Mouse (Mus musculus) hematopoietic stem cell, adult 5-6 weeks (primary cell): Measurements from ENCODE around the gene Vstm2l. TPM values are rescaled to one million over a fixed set of nuclear protein-coding genes. Genes with fewer than 3 reads are reported as not detected.

Experiments used
- ATAC-seq, 2 experiments: fragments of 125-278 bp in 1 of 2; replicated peaks in 1 of 2; 2 replicates each; pipeline ENCODE4 v1.8.0; 2016 to 2017; ENCODE audit warnings: inconsistent platforms in 2 of 2, mild to moderate bottlenecking in 2 of 2, moderate number of reproducible peaks in 2 of 2, low read depth in 1 of 2, moderate TSS enrichment in 1 of 2; ENCODE audit not compliant: low FRiP score in 2 of 2, poor library complexity in 2 of 2, severe bottlenecking in 2 of 2, insufficient read depth in 1 of 2, low TSS enrichment in 1 of 2
- total RNA-seq: library from RNA; stranded (forward); fragments of 172-1452, 232-1000 nt; gene quantifications from 2 replicates; pipeline ENCODE4 v1.2.3, GENCODE M21; 2017

The Vstm2l gene
- total RNA-seq, 1 experiment from 2014 or later = not detected

DNA sequence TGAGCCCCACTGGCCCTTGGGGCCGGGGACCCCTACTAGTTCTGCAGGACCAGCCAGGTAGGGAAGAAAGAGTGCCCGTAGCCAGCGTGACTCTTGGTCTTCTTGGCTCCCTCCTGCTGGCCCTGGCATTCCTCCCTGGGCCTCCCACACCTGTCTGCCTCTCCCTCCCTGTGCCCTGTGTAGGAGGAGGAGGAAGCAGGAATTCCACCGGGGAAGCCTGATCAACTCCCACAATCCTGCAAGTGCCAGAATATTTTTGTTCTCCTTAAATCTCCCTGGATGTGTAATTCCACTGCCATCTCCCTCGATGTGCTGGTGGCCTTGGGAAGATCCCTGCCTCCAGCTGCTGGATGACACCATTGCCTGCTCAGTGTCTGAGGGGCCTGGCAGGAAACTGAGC, 10.1 kb downstream of the Vstm2l start:
- no peak for ATAC-seq

DNA sequence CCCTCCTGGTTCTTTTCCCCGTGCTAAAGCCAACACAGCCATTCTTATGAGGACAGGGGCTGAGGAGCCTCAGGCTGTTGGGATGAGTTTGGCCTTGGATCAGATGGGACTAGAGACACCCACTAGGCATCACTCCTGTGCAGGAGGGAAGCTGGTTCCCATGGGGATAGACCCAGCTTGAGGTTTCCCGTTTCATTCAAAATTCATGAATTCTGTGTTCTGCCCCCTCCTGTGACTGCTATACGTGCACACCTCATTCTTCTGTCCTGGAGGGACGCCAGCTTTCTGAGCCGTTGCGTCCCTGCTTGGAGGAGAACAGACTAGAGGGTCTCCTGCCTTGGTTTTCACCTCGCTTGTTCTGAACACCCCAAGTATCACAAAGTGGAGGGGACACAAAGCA, 12.0 kb downstream of the Vstm2l start:
- 0 out of 4 replicates have a peak, but pooled peaks of 1 of the 2 experiments have one; percentile 4 for ATAC-seq

DNA sequence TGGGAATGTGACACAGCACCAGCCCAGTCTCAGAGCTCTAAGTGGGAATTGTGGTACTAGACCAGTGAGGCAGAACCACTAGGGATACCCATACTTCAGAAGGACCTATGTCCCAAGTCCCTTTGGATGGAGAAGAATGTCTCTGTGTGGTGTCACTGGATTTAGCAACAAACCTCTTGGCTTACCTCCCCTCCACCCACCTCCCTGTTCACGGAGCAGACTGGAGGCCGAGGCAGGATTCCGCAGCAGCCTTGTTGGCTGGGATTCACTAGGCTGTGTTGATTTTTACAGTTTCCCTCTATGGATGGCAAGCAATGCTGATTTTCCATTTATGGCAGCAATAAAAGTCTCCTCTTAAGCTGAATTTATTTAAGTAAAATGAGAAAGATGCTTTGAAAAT, 12.5 kb downstream of the Vstm2l start:
- ATAC-seq = no peak

DNA sequence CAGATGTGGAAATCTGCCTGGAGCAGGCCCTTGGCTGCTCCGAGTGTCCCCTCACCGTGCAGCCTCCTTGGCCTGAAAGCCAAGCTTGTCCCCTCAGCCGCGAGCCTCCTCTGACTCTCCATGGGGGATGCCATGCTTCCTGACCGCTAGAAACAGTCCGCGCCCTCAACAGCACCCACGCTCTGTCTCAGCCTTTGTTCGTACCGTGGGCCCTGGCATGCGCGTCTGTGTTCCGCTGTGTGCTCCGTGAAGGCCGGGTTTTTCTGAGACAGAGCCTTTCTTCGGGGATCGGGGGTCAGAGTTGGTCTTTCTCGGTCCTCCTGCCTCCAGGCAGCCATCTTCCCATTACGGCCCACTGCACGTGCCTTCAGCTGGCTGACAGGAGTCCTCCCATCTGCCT, 12.9 kb downstream of the Vstm2l start:
- ATAC-seq = no peak

DNA sequence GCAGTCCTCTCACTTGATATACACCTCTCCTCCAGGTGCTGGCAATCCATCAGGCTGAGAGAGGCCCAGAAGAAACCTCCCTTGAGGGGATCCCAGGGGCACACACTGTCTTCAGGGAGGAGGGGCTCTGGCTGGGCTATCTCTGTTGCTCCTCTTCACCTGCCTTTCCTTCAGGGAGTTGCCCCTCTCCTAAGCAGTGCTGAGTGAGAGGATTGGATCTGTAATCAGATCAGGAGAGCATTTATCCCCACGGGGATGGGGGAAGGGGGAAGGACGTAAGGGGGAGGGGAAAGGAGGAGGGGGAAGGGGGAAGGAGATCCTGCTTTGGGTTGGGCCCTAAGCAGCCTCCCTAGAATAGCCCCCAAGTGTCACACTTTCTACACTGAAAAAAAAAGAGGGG, 13.4 kb downstream of the Vstm2l start:
- ATAC-seq = no peak

DNA sequence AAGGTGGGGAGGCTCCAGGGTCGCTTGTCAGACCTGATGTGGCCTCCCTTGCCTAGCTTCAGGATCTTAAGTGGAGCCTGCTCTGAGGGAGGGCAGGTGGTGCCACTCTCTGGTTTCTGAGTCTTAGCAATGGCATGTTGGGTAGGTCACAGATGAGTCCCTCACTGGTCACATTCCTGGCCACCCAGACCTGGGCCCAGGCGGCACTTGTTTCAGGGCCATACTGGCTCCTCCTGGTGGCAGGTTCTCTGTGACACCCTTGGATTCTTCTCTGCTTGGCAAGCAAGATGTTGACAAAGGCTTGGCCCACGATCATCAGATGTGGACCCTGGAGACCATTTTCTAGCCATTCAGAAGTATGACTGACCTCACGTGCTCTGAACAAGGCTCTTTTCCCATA, 18.2 kb downstream of the Vstm2l start:
- no peak for ATAC-seq

DNA sequence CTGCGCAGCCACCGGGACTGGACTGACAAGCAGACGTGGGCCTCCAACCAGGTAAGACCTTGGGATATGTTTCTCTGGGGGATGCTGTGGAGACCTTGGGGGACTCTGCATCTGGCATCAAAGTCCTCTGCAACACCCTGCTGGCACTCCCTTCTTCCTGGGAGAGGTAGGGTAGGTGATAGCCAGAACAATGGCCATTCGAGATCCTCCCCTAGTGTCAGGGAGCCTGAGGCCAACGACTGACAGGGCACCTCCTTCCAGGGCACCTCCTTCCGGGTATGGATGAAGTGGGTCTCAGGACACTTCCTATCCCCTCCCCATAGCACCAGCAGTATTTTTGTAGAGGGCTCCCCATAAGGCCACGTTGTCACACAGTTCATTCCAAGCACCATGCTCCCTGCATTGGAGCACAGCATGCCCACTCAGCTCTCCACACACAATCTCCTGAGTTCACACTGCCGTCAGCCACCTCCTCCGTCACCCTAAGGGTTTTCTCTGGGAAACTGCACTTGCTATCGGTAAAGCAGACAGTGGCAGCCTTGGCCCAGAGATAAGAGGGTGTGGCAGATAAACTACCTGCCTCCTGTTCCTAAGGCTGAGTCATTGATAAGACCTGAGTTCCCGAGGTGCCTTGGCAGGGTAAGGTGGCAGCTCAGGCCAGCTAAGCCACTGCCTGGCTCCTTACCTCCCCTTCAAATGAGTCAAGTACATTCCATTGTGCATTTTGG, 21.2 kb downstream of the Vstm2l start:
- no peak for ATAC-seq

DNA sequence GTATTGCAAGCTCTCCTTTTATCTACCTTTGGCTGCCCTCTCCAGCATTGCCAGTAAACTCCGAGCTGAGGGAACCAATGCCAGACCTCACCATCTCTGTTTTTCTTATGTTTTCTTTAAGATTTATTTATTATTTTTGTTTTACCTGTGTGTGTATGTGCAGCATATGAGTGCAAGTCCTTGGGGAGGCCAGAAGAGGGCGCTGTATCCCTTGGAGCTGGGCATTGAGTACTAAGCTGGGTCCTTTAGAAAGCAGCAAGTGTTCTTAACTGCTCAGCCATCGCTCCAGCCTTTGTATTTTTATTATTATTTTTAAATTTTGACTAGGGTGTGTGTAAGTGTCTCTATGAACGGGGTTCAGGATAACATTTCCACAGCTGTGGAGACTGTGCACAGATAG, 22.2 kb downstream of the Vstm2l start:
- no peak for ATAC-seq

DNA sequence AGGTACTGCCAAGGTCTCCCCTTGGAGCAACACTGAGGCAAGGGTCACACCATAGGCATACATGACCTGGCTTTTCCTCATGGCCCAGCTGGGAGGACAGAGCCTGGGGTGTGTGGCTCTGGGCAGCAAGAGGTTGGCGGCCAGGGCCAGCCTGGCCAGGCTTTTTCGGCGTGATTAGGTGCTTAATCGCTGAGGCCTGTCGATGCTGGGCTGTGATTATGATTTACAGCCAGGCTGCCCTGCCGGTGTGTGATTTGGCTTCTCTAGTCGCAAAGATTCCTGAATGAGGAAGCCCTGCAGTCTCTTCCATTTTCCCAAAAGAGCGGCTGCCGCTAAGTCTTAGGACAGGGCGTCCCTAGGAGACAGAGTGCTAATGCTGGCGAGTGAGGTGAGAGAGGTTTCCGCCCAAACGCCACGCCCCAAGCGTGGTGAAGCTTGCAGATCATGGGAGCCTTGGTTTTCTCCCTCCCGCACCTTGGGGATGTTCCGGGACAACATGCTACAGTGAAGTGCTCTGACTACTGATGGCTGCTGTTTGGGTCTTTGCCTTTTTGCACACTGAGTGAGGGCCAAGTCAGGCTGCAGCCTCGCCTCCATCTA, 26.2 kb downstream of the Vstm2l start:
- ATAC-seq = peak in 1 of 2 experiments; percentile 22; a peak in 1 of 4 replicates

DNA sequence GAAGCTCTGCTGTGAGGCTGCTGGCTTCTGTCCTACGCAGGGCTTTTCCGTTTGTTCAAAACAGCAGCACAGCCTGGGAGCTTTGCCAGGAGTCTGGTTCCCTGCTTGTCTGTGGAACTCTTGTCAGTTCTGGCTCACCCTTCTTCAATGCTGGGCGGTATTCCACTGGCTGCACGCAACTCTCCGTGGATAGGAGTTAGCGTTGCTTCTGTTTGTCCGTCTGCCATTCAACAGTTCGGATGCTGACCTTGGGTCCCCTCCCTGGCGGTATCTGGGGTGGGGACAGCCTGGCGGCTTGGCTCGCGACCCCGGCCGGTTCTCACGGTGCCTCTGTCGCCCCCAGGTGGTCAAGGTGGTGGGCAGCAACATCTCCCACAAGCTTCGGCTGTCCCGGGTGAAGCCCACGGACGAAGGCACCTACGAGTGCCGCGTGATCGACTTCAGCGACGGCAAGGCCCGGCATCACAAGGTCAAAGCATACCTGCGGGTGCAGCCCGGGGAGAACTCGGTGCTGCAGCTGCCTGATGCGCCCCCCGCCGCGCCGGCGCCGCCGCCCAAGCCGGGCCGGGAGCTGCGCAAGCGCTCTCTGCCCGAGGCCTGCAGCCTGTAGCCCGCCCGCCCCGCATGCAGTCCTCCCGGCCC, 29.2 kb downstream of the Vstm2l start:
- peak; percentile 18 to 52; a peak in 2 of 4 replicates for ATAC-seq

DNA sequence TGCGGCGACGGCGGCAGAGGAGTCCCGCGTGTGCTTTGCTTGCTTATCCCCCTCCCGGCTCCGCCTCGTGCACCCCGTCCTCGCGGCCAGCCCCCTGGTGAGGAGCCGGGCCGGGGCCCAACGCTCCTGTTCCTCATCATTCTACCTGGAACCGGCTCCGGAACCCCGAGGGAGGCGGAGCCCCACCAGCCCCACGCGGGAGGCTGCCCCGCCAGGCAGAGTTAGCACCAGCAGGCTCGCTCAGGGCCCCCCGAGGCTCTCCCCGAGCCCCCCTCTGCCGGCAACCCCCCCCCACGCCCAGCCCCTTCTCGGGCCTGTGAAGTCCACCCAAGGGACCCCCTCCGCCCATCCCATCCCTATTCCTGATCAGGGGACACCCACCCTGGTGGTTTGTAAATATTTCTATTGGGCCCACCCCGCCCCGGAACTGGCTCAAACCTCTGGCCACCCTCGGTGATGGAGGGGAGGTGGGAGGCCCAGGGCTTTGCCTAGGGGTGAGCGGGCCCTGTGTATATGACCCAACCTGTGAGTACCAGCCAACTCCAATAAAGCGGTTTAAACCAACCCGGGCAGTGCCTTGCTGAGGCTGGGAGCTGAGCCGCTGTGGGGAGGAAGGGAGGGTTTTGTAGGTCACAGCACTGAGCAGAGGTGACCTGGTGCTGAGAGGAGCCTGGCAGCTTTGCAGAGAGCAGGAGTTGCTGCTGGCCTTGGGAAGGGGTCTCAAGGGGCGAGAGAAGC, 29.9 kb downstream of the Vstm2l start:
- no peak for ATAC-seq

DNA sequence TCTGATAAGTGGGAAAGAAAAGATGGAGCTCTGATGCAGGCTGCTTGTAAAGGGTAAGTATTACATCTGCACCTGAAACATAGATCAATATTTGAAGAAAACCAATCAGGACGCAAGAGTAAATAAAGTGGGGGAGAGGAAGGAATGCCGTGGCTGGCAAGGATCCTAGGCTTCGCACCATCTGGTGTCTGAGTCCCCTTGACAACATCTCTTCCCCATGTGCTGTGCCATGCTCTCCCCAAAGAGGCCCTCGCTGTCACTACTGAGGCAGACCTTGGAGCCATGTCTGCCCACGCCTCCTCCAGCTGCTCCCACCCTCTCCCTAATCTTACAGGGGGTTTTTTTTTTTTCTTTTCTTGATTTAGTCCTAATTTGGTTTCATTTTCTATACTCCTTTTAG, 39.5 kb downstream of the Vstm2l start:
- no peak for ATAC-seq

DNA sequence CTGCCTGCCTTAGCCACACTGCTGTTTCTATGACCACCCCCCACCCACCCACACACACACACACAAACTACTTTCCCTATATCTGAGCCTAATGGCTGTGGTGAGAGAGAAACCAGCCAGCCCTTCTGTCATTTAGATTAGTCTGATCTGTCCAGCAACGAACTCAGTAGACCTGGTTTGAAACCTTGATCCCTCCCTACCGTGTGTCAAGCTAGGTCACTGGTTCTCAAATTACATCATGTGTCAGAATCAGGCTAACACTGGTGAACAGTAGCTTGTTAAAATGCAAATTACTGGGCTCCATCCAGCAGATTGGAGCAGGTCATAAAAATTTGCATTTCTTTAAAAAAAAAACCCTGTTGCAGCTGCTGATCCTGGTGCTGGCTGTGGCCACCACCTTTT, 43.3 kb downstream of the Vstm2l start:
- ATAC-seq = no peak

DNA sequence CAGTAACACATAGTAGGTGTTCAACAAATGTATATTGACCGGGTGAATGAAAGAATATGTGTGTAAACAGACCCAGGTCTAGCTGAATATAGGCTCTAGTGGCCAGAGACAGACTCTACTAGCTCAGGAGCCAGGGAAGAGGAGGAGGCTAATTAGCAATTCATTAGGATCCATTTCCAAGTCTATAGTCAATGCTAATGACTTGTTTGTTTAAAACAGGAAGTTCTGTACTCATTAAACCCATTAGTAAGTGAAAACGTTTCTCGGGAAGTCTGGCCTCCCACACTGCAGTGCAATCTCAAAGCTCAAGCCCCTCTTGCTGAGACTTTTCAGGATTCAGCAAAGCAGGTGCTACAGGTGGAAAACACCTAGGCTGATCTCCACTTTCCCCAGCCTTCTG, 53.4 kb downstream of the Vstm2l start:
- no peak for ATAC-seq

DNA sequence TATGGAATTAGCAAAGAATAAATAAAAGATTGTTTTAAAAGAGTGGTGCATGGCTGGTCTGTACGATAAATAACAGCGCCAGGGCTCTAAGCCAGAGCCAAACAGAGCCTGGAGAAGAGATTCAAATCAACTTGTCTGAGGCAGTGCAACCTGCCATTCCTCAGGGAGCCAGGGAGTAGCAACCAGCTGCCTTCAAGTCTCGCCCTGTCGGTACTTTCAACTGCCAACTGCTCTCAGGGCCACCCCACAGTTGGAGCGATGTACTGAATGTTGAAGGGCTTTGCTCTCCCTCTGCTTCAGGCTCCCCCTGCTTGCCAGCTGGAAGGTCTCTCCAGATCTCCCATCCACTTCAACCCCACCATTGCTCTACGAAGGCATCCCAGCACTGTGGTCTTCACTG, 55.7 kb downstream of the Vstm2l start:
- ATAC-seq = no peak

DNA sequence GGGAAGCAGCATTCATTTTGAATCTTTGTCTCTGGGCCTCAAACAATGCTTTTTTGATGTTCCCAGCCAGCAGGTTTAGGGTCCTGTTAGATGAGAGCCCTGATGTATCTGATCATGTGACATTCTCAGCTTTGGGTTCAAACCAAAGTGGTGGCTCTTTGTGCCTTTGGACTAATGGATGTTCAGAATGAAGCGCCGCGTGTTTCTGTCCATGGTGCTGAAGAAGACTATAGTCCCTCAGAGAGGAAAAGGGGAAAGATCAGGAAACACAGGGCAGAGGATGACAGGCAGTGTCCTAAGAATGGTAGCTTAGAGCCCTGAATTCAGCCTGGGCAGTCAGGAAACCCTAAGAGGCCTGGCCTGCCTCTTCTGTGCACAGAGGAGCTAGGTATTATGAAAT, 56.2 kb downstream of the Vstm2l start:
- ATAC-seq = peak in 1 of 2 experiments; percentile 39; a peak in 1 of 4 replicates

DNA sequence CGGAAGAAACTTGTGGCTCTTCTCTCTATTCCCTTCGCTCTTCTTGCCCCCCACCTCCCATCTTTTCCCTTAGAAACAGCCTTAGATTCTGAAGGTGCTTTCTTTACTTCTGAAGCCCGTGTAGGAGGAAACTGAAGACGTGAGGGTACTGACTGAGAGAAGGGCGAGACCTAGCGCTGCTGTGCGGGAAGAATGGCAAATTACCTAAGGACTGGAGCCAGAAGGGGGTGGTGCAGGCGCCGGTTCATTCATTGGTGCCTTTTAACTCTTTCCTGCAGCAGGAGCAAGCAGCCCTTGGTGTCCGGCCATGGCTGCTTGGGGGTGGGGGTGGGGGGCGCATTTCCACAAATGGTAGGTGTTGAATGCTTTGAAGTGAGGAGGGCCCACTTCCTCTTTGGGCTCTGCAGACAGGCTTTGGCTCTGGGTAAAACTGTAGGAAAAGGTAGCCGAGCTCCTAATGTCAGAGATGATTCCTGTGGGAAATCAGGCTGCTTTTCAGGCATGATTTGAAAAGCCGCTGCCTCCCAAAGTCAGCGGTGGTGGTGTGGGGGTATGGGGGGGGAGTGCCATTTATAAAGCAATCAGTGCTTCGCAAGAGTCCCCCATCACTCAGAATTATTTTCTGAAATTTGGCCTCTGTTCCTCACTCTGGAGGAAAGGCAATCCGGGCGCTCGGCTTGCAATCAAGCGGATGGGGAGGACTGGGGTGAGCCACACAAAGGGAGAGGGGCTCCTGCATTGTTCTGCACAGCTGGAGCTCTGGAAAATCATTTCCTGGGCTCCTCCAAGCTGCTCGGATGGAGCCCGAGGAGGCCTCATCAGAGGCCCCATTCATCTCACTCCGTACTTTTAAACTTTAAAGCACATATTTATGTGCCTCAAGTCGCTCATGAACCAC, 60.4 kb downstream of the Vstm2l start:
- ATAC-seq = no peak
